Mouse (Mus musculus) kidney, postnatal 4 days (tissue): ENCODE measurements around the gene Fam131b.

Source experiments
- DNase-seq, 2 experiments: peaks; one replicate each; pipeline ENCODE4 v3.0.0; 2021; ENCODE audit warnings: mixed read lengths in 2 of 2

Fam131b gene

GRCm38 (mm10) chr6:42324482-42325267, at the start of gene Fam131b:
Fam131b (minus strand) TSS chr6:42324643.
- peak; percentile 27 to 43 for DNase-seq

DNA sequence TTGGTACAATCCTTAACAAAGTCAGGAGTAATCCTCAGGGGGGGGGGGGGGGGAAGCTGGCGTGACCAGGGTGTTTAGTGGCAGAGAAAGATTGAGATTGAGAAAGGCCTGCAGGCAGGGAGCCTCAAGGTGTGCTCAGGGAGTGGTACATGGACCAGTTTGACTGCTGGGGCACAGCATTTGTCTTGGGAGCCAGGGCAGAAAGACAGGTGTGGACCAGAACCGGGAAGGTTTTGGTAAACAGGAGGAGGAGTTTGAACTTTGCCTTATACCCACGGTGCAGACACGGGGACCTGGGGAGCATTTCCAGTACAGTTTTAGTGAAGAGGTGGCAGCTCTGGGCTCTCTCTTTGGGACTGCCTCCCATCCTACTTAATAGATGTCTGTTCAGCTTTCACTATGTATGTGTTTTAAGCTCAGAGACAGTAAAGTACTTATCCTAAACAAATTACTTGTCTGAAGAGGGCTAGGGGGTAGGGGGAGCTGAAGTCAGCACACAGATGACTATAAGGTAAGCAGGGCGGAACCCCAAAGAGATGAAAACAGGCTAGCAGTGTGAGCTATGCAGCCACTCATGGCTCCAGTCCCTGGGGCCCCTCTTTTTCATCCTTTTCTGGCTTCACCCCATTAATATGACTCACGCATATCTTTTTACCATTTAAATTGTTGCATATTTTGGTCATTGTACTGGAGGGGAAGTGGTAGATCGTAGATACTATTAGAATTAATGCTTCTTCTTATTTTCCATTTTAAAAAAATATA, 49.4 kb upstream of the Fam131b start:
- DNase-seq: no peak

DNA sequence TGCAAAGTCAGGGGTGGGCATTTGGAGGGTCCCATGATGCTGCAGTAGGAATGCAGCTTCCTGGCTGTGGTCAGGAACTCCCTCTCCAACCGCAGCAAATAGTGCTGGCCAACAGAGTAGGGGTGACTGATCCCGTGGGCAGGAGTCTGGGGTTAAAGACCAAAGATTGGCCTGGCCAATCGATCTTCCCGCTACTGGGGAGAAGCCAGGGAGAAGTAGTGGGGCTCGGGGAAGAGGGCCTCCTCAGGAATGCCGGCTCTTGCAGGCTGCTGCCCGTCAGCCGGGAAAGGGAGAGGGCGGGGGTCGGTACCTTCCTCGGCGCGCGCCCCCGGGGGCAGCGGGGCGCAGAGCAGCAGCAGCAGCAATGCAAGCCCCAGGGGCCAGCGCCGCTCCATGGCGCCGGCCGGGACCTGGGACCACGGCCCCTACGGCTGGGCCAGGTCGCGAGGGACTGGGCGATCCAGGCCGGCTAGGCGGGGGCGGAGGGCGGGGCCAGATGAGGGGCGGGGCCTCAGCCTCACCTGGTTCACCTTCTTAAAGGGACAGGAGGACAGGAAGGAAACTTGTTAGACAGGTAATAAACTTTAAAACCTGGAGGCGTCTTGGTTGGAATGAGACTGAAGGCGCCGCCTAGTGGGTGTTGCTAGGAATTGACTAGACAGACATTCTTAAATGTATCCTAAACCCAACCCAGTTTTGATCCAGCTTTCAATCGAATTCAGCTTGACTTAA, 48.5 kb upstream of the Fam131b start, which contains the start of gene Epha1:
TSS of gene Epha1 (minus strand) at position 453 of the 732 bp plus-strand sequence.
- DNase-seq: peak; percentile 81 to 83

DNA sequence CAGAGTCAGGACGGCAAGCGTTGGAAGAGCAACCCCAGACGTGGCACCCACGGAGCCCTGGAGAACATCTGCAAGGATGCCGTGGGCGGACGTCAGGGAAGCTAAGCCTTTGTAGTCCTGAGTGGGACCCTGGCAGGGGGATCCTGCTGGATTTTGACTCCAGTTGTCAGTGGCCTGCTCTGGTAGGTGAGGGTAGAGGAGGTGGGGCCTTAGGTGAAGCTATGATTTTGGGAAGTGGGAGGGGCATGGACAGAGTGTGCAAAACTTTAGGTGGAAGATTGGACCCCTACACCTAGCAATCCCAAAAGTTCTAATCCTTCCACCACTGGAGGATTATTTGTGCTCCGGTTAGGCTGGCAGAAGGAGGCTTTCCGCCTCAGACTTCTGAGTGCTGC, 48.0 kb upstream of the Fam131b start:
- no peak for DNase-seq

DNA sequence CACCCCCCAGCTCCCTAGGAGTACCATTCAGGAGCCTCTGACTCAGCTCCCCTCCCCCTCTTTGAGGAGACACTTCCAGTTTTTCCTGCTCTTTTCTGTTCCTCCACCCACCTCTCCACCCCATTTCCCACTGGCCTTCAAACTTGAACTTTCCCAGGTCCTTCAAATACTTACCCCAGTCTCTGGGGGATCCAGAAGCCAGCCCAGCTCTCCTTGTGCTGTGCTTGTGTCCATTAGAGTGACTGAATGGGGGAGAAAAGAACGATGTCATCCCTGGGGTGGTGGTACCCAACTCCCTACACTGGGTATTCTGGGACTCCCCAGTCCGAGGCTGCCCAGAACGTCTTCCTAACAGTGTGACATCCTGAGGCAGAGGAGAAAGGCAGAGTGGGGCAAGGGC, 47.6 kb upstream of the Fam131b start:
- no peak for DNase-seq

DNA sequence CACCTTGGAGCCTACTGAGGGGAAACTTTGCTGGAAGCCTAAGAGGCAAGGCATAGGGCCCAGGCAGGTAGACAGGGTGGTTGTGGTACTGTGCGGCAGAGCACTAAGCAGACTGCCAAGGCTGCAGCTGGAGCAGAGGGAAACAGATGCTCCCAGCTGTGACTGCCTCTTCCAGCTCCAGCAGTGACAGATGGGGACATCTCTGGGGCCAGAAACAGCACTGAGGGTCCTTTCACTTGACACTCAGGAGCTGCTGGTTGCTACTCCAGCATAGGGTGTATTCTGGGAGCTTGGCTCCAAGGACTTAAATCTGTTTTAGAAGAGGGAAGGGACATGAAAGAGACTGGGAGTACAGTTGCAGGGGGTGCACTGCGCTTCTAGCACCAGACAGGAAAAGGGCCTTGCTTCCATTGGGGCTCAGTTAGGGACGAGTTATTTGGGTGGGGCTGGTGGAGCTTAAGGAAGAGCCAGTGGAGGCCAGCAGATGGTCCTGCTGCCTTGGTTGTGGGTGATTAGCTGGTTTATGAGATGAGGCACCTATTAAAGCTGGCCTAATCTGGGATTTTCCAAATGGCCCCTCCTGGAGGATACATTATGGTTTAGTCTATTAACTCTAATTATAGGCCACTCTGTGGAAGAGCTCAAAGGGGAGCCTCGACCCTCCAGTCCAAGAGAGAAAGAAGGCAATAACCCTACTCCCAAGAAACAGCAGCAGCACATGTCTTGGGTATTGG, 46.4 kb upstream of the Fam131b start:
- peak in 1 of 2 experiments; percentile 38 for DNase-seq

DNA sequence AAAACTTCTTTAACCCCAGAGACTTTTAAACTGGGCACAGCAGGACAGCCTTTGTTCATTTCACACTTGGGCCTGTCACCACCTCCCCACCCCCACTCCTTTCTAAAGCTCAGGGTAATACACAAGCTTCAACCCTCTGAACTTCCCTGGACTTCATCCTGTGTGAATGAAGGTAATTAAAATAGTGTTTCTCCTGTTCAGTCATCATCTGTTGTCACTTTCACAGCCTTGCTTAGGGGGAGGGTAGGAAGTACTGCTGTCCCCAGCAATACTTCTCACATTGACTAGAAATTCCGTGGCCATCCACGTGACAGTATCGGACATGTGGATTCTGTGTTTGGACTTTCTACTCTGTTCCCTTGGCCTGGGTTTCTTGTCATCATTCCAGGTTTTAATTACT, 45.4 kb upstream of the Fam131b start:
- DNase-seq: no peak

GRCm38 (mm10) chr6:42365215-42365614, 40.8 kb upstream of the Fam131b start:
- no peak for DNase-seq

- DNase-seq: no peak
Observed at GRCm38 (mm10) chr6:42364607-42365006, 40.2 kb upstream of the Fam131b start.

- DNase-seq: no peak
Observed at GRCm38 (mm10) chr6:42364066-42364465, 39.6 kb upstream of the Fam131b start.

DNA sequence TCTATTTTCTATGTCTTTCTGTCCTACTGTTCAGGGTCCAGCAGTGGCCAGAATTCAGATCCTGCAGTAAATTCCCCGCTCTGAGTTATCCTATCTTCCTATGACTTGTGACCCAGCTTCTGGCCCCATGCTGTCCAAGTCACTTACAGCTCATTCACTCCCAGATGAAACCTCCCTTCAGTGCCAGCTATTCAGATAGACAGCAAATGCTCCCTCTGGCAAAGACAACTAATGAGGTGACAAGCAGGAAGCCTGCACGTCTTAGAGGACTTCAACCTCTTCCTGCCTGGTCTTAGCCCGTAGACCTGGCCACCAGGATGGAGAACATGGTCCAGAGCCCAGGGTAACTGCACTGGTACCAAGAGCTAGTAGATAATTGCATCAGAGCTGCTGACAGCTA, 38.5 kb upstream of the Fam131b start:
- DNase-seq: no peak

DNA sequence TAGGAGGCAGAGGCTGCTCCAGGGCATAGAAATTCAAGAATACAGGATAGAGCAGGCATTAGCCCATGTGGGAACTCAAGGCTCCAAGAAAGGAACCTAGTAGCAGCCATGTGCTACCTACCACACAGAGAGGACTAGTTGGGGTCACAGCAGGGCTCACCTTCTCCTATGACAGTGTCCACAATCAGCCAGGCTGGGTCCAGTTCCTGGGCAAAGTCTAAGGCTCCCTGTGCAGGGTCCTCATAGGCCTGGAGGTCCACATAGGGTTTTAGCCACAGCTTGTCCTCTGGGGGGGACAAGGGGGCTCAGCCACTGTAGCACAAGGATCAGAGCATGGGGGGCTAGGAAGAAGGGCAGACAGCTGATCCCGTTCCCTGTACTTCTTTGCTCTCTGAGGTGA, 38.1 kb upstream of the Fam131b start:
- no peak for DNase-seq

DNA sequence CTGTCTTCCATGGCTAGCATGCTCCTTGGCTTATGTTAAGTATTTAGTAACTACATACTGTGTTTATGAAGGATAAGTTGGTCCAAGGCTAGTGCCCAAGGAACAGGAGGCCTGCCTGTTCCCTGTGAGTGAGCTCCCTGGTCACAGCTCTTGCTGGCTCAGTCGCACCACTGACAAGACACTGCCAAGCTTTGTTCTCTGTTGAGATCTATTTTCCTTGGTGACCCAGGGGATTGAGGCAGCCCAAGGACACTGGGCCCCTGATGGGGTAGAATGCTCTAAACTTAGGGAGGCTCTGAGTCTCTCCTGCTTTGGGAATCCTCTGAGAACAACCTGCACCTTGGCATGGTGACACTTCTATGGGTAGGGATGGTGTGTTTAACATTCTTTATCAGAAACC, 37.6 kb upstream of the Fam131b start:
- no peak for DNase-seq

- DNase-seq: no peak
Observed at GRCm38 (mm10) chr6:42361041-42361895, 36.8 kb upstream of the Fam131b start.

- no peak for DNase-seq
Observed at GRCm38 (mm10) chr6:42360231-42360840, 35.9 kb upstream of the Fam131b start.

- no peak for DNase-seq
Observed at GRCm38 (mm10) chr6:42359364-42360147, 35.1 kb upstream of the Fam131b start.

- no peak for DNase-seq
Observed at GRCm38 (mm10) chr6:42358901-42359300, 34.5 kb upstream of the Fam131b start.

- no peak for DNase-seq
Observed at GRCm38 (mm10) chr6:42357901-42358300, 33.5 kb upstream of the Fam131b start.

DNA sequence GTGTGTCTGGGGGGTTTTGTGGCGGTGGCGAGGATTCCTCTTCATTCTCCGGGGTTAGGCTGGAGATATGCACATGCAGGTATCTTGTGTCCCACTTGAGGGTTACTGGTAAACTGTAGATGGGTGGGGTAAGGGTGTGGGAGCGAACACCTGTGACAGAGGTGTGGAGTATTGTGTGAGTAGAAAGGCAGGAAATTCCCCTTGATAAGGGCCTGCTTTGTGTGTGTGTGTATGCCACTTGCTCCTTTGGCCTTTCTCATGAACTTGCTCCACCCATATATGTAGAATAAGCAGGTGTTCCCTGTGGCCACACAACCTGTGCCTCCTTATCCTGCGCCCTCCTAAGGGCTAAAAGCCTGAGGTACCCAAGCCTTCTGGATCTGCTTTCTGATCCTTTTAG, 32.5 kb upstream of the Fam131b start:
- DNase-seq: no peak
